Mouse (Mus musculus) ZHBTc4 (cell line): Measurements from ENCODE around the gene Lce3f.

Experiments
- DNase-seq: peaks from one replicate; pipeline ENCODE4 v3.0.0-alpha.2; 2011; ENCODE audit warnings: low read depth, low spot score

The Lce3f gene

GRCm38 (mm10) chr3:92991926-92992325 is at the start of gene Lce3f:
TSS of gene Lce3f (plus strand) at chr3:92992226.
- no peak for DNase-seq

DNA sequence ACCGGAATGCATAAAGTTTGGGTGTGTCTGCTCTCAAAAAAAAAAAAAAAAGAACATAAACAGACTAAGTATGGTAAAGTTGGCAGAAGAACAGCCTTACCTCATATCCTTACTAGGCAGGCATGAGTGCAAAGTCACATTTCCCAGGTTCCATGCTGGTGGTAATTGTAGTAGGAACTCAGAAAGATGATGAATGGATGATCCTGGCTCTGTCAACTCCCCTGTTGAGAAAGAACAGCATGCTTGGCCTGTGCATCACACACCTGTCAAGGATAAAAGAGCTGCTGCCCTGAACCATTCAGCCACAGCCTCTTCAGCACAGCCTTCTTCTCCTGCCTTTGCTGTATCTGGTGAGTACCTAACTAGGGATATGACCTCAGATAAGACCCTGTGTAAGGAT is 47.8 kb upstream of the Lce3f start, which contains the start of gene Lce3c:
Gene Lce3c, plus strand, starts transcription at position 301 of the 400 bp plus-strand sequence.
- no peak for DNase-seq

DNA sequence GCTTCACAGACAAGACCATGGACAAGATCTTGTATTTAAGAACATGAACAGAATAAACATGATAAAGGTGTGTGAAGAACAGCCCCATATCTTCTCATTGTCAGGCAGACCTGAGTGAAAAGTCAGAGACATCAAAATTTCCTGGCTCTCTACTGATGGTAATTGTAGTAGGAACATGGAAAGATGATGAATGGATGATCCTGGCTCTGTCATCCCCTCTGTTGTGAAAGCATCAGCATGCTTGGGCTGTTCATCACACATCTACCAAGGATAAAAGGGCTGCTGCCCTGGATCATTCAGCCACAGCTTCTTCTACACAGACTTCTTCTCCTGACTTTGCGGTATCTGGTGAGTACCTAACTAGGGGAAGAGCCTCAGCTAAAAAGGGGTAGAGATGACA is 34.9 kb upstream of the Lce3f start, which contains the start of gene Lce3d:
Gene Lce3d, plus strand, starts transcription at position 301 of the 400 bp plus-strand sequence.
- no peak for DNase-seq

GRCm38 (mm10) chr3:92966761-92967160 is 25.3 kb upstream of the Lce3f start, which contains the start of gene Lce3e:
TSS of gene Lce3e (plus strand) at chr3:92967061.
- DNase-seq, result no peak

DNA sequence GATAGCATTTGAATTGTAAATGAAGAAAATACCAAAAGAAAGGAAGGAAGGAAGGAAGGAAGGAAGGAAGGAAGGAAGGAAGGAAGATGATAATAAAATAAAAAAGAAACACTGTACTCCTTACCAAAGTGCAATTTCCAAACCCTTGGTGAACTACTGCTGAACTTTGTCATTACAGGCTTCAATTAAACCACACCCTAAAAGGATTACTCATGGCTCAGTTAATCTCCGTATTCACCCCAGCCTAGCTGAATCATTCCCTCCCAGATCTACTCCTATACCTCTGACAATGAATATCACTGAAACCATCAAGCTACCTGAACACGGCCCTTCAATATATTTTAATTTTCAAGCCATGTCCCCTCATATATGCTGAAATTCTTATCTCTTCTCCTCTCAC is 13.5 kb upstream of the Lce3f start:
- no peak for DNase-seq

GRCm38 (mm10) chr3:92998691-92999090 is 6.7 kb downstream of the Lce3f start:
- peak; percentile 75 for DNase-seq

GRCm38 (mm10) chr3:93000621-93001020 is 8.6 kb downstream of the Lce3f start:
- DNase-seq, result no peak

GRCm38 (mm10) chr3:93002843-93003242 is 10.8 kb downstream of the Lce3f start:
- no peak for DNase-seq

DNA sequence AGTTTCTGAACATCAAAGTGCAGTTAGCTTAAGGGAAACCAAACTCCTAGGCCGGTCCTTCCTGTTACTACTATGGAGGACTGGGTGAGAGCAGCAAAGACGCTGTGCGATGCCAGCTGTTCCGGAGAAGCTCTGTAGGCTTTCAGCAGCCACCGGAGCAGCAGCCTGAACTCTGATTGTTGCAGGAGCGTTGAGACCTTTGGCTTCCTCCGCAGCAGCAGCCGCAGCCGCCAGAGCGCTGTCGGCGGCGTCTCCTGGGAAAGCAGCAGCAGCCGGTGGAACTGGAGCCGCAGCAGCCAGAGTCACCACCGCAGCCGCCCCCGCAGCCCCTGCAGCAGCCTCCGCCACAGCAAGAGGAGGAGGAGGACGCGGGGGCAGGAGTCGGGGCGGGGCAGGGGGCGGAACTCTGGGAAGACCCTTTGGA is 22.4 kb downstream of the Lce3f start:
- DNase-seq, result peak; percentile 67

- DNase-seq, result no peak
Measured at GRCm38 (mm10) chr3:93014871-93015270, 22.8 kb downstream of the Lce3f start.

- peak; percentile 36 for DNase-seq
Measured at GRCm38 (mm10) chr3:93015460-93016104, 23.6 kb downstream of the Lce3f start, which contains the start of gene Crct1. TSS of gene Crct1 (minus strand) at chr3:93015687.

DNA sequence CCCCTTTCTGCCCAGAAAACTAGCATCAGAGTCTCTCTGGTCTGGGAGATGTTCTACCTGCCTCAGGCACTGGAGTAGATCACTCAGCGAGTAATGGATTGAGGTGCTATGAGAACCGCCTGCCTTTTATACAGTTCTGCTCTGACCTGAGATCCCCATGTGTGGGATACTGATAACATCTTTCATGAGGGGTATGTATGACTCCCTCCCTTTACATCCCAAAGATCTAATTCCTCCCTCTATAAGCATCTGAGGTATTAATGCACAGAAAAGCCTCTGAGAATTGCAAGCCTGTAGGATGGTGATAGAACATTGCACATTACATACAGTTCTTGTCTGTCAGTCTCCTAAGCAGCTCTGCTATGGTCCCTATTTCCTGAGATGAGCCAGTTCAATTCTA is 26.9 kb downstream of the Lce3f start, which contains the start of gene Lce1m:
Gene Lce1m, minus strand, starts transcription at position 101 of the 400 bp plus-strand sequence.
- no peak for DNase-seq

DNA sequence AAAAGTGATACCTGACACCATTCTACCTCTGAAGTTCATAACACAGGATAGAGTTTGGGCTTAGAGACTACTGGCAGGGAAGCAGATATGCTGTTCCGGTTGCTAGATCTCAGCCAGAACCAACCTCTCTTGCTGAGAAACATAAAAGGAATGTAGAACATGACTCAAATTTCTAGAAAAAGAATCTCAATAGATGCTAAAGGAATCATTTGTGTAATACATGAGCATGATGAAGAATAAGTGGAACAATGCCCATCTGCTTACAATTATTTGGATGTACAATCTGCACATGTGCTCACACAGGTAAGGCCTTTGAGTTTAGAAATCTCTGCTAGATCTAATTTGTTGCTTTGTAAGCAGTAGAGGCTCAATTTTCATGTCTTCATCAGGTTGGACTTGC is 29.1 kb downstream of the Lce3f start:
- DNase-seq, result no peak

GRCm38 (mm10) chr3:93023411-93024184 is 31.6 kb downstream of the Lce3f start:
- DNase-seq, result no peak

DNA sequence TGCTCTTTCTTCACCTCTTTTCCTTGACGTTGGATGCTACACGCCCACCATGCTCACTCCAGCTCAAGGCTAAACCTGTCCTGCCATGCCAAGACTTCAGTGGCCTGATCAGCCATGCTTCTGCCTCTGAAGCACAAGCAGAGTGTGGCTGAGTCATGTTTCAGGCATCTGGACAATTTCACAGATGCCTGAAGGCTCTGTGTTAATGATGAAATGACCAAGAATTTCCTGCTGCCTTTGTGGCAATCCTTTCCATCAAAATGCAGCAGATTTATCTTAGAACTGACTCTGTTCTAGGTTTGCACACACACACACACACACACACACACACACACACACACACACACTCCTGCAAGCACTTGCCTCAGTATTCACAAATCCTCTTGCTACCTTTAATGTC is 33.5 kb downstream of the Lce3f start:
- DNase-seq, result no peak

- peak; percentile 71 for DNase-seq
Measured at GRCm38 (mm10) chr3:93031450-93031849, 39.4 kb downstream of the Lce3f start.
